Mouse (Mus musculus) erythroblast, embryonic 14.5 days (primary cell): Measurements from ENCODE around the gene Zfp961.

Source experiments
- GATA1 ChIP-seq: IDR thresholded peaks from 2 replicates; pipeline ENCODE4 v1.6.1; 2012; ENCODE audit warnings: low read length, inconsistent platforms, mixed read lengths
- TAL1 ChIP-seq: IDR thresholded peaks from 3 replicates; pipeline ENCODE4 v1.6.1; 2012; ENCODE audit warnings: low read length, inconsistent platforms, mixed read lengths

DNA sequence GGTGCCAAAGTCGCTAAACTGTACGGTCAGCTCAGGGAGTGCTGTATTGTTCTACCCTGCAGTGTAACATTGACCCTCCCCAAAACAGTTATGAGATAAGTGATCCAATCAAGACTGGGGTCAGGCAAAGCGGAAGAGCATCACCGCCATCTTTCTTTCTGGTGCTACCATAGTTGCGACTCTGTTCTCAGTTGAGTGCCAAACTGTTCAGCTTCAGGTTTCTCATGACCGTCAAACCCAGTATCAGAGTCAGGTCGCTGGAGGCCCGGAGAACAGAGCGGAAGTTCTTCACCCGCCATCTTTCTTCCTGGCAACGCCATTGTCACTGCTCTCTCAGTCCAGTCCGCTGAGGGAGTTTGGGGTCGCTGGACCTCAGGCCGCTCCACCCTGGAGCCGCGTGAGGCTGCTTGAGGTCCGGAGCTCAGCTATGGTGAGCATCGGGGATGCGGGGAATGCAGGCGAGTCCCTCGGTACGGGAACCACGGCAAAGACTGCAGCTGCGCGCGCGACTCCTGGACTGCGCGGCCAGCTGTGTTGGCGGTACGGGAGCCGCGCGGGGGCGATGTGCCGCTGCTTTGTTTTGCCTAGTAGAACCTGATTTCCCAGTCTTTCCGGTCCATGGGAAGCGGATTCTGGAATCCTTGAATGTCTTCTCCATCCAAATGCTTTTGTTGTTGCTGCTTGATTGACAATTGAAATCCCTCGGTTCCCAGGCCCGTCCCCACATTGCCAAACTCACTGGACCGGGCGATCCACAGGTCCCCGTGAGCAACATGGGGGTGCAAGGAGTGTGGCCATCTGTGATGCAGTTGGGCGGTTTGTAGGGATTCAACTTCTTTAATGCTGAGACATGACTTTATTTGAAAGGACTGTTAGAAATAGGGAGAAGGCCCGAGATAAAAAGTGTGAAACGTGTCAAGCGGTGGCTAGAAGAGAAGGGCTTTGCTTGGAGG is 42.3 kb upstream of the Zfp961 start, which contains the start of the genes Zfp882 and Zfp617:
- TF ChIP-seq GATA1 (no peak), TAL1 (no peak)
